Mouse (Mus musculus) liver, embryonic 14.5 days (tissue): Measurements from ENCODE around the gene Bcl11b.

Experiments
- CTCF ChIP-seq: IDR thresholded peaks from 2 replicates; pipeline ENCODE4 v1.5.1; 2016; ENCODE audit warnings: antibody characterized with exemption, low read depth, control low read depth
- EP300 ChIP-seq: IDR thresholded peaks from 2 replicates; pipeline ENCODE4 v1.6.1; 2016; ENCODE audit warnings: antibody characterized with exemption, low read depth

- no peak for TF ChIP-seq CTCF
- TF ChIP-seq EP300, result no peak
These were observed 68.5 kb downstream of the Bcl11b start for GRCm38 (mm10) chr12:107934831-107935437.
